ENCODE assay signal across 10 mouse cellular contexts in genomic region chr5:134067924-134068323, GRCm38 (mm10). TPM values are rescaled to one million over a fixed set of nuclear protein-coding genes. Genes with fewer than 3 reads are reported as not detected.
DNase-seq lines count a peak whose midpoint lies in the region; ATAC-seq lines count a peak whose summit lies in the region.
"Had no signal": no experiment of that assay in that cellular context is flagged by ENCODE, and none has a peak within 500 bp of the region (broad histone marks: within the 10 kb centered on the region; RNA-seq: fewer than 3 reads in every experiment).

No protein-coding gene starts in this region.

- H3K27me3 ChIP-seq in hindbrain, embryonic 14.5 days (ENCODE audit: control insufficient read depth, insufficient read depth, low read length), result no peaks in the 10 kb centered on the region
- H3K27me3 ChIP-seq in hindbrain, embryonic 12.5 days, result peaks cover 3% of the 10 kb centered on the region; the same call in 1 of the 2 replicates
- H3K27me3 ChIP-seq in midbrain, embryonic 14.5 days (ENCODE audit: control insufficient read depth, insufficient read depth, low read length), result no peaks in the 10 kb centered on the region; the same call in 1 of the 2 replicates
- H3K27me3 ChIP-seq in midbrain, embryonic 16.5 days (ENCODE audit: control insufficient read depth, insufficient read depth, low read depth, low read length), result 0 out of 2 replicates have a peak, but pooled peaks cover 4% of the 10 kb centered on the region
- no peaks in the 10 kb centered on the region for H3K27me3 ChIP-seq in neural tube, embryonic 15.5 days (replicated peaks)

- no peak overlapping the region for H3K9ac ChIP-seq in hindbrain, embryonic 14.5 days
- no peak overlapping the region for H3K9ac ChIP-seq in hindbrain, embryonic 12.5 days
- no peak overlapping the region for H3K9ac ChIP-seq in midbrain, embryonic 14.5 days (replicated peaks; ENCODE audit: low read length)
- no peak overlapping the region for H3K9ac ChIP-seq in midbrain, embryonic 16.5 days (ENCODE audit: low read depth, low read length)
- H3K9ac ChIP-seq in neural tube, embryonic 15.5 days (replicated peaks), result no peak overlapping the region
- H3K9ac ChIP-seq: limb, embryonic 13.5 days had no signal

- no peak overlapping the region for H3K4me2 ChIP-seq in hindbrain, embryonic 14.5 days (replicated peaks)
- H3K4me2 ChIP-seq in hindbrain, embryonic 12.5 days (replicated peaks), result no peak overlapping the region
- H3K4me2 ChIP-seq in midbrain, embryonic 14.5 days (ENCODE audit: low read length), result no peak overlapping the region
- no peak overlapping the region for H3K4me2 ChIP-seq in midbrain, embryonic 16.5 days (ENCODE audit: low read length)
- H3K4me2 ChIP-seq in neural tube, embryonic 15.5 days, result no peak overlapping the region
- H3K4me2 ChIP-seq: limb, embryonic 13.5 days had no signal

- ATAC-seq in hindbrain, embryonic 14.5 days (ENCODE audit: low FRiP score), result no peak
- ATAC-seq in hindbrain, embryonic 12.5 days (ENCODE audit: low FRiP score), result no peak
- no peak for ATAC-seq in midbrain, embryonic 14.5 days (ENCODE audit: low FRiP score, low TSS enrichment)
- ATAC-seq in midbrain, embryonic 16.5 days, result no peak
- ATAC-seq in neural tube, embryonic 15.5 days (ENCODE audit: low FRiP score), result no peak

- no peak overlapping the region for H3K27ac ChIP-seq in hindbrain, embryonic 14.5 days
- H3K27ac ChIP-seq in hindbrain, embryonic 12.5 days, result no peak overlapping the region
- no peak overlapping the region for H3K27ac ChIP-seq in midbrain, embryonic 14.5 days (replicated peaks; ENCODE audit: low read depth, low read length)
- H3K27ac ChIP-seq in midbrain, embryonic 16.5 days (ENCODE audit: low read length), result no peak overlapping the region
- no peak overlapping the region for H3K27ac ChIP-seq in neural tube, embryonic 15.5 days (replicated peaks)
- H3K27ac ChIP-seq: limb, embryonic 13.5 days had no signal

- WGBS in hindbrain, embryonic 14.5 days, result 29% methylated on average over 1 of the region's 1 CpGs
- 16% methylated on average over 1 of the region's 1 CpGs for WGBS in hindbrain, embryonic 12.5 days
- whole genome bisulfite sequencing in midbrain, embryonic 14.5 days, result 13% methylated on average over 1 of the region's 1 CpGs
- 26% methylated on average over 1 of the region's 1 CpGs for WGBS in midbrain, embryonic 16.5 days
- WGBS in neural tube, embryonic 15.5 days, result 17% methylated on average over 1 of the region's 1 CpGs

- no peaks in the 10 kb centered on the region for H3K4me1 ChIP-seq in hindbrain, embryonic 14.5 days (replicated peaks; ENCODE audit: control insufficient read depth, insufficient read depth, low read length)
- no peaks in the 10 kb centered on the region for H3K4me1 ChIP-seq in hindbrain, embryonic 12.5 days
- no peaks in the 10 kb centered on the region for H3K4me1 ChIP-seq in midbrain, embryonic 14.5 days (ENCODE audit: control insufficient read depth, insufficient read depth, low read length)
- no peaks in the 10 kb centered on the region for H3K4me1 ChIP-seq in midbrain, embryonic 16.5 days (ENCODE audit: control insufficient read depth, insufficient read depth, low read length)
- peaks cover 9% of the 10 kb centered on the region for H3K4me1 ChIP-seq in neural tube, embryonic 15.5 days

- no peak overlapping the region for H3K4me3 ChIP-seq in hindbrain, embryonic 14.5 days (replicated peaks; ENCODE audit: low read length)
- no peak overlapping the region for H3K4me3 ChIP-seq in hindbrain, embryonic 12.5 days
- H3K4me3 ChIP-seq in midbrain, embryonic 14.5 days (replicated peaks; ENCODE audit: low read depth, low read length), result no peak overlapping the region
- H3K4me3 ChIP-seq in midbrain, embryonic 16.5 days (ENCODE audit: low read depth, low read length), result no peak overlapping the region
- no peak overlapping the region for H3K4me3 ChIP-seq in neural tube, embryonic 15.5 days (replicated peaks)
- H3K4me3 ChIP-seq: limb, embryonic 13.5 days had no signal

- H3K36me3 ChIP-seq in hindbrain, embryonic 14.5 days (replicated peaks; ENCODE audit: control insufficient read depth, insufficient read depth), result no peaks in the 10 kb centered on the region
- no peaks in the 10 kb centered on the region for H3K36me3 ChIP-seq in hindbrain, embryonic 12.5 days
- H3K36me3 ChIP-seq in midbrain, embryonic 14.5 days (ENCODE audit: control insufficient read depth, insufficient read depth, low read length), result no peaks in the 10 kb centered on the region
- no peaks in the 10 kb centered on the region for H3K36me3 ChIP-seq in midbrain, embryonic 16.5 days (ENCODE audit: control insufficient read depth, insufficient read depth, low read length)
- no peaks in the 10 kb centered on the region for H3K36me3 ChIP-seq in neural tube, embryonic 15.5 days
- H3K36me3 ChIP-seq: limb, embryonic 13.5 days had no signal

- 0 out of 2 replicates have a peak, but pooled peaks cover 7% of the 10 kb centered on the region for H3K9me3 ChIP-seq in hindbrain, embryonic 14.5 days (ENCODE audit: control insufficient read depth, low read length)
- 0 out of 2 replicates have a peak, but pooled peaks cover 6% of the 10 kb centered on the region for H3K9me3 ChIP-seq in hindbrain, embryonic 12.5 days (replicated peaks)
- no peaks in the 10 kb centered on the region; the same call in 1 of the 2 replicates for H3K9me3 ChIP-seq in midbrain, embryonic 14.5 days (ENCODE audit: control insufficient read depth, low read length)
- no peaks in the 10 kb centered on the region for H3K9me3 ChIP-seq in midbrain, embryonic 16.5 days (replicated peaks; ENCODE audit: control insufficient read depth, low read length, poor library complexity, severe bottlenecking)
- H3K9me3 ChIP-seq in neural tube, embryonic 15.5 days (replicated peaks), result peaks cover 7% of the 10 kb centered on the region; the same call in 1 of the 2 replicates

- peak; percentile 79 for DNase-seq in hindbrain, embryonic 14.5 days (ENCODE audit: low spot score)
- peak; percentile 82 for DNase-seq in midbrain, embryonic 14.5 days
- DNase-seq in adipocyte (ENCODE audit: low spot score), result peak; percentile 63
- peak; percentile 67 for DNase-seq in retina, postnatal 1 day
- DNase-seq in thymus, postnatal 36 days, result no peak
- DNase-seq: kidney, adult 11 months had no signal

RNA-seq across cellular contexts. Expression of gene Castor2, which starts 31.6 kb away (rescaled TPM):
- polyA plus RNA-seq in hindbrain, embryonic 14.5 days (2014; fragmentation: Nextera tagmentation; extraction: Ambion mirVana), result 28.1 and 31.9 TPM in 2 replicates
- 22.4 and 24.1 TPM in 2 replicates for polyA plus RNA-seq in hindbrain, embryonic 12.5 days (2016; fragmentation: Nextera tagmentation; extraction: Ambion mirVana)
- 31.7 and 33.2 TPM in 2 replicates for polyA plus RNA-seq in midbrain, embryonic 14.5 days (2014; fragmentation: Nextera tagmentation; extraction: Ambion mirVana)
- 29.4 and 34.8 TPM in 2 replicates for polyA plus RNA-seq in midbrain, embryonic 16.5 days (2015; fragmentation: Nextera tagmentation; extraction: Ambion mirVana)
- 22.8 TPM in 2 replicates for polyA plus RNA-seq in neural tube, embryonic 15.5 days (2015; fragmentation: Nextera tagmentation; extraction: Ambion mirVana)

Comparison
In these comparisons a context has a peak if more than half of its experiments do, and no peak if none do; other contexts are left out.
1. DNase-seq: peak in hindbrain, embryonic 14.5 days (single experiment), midbrain, embryonic 14.5 days (single experiment), adipocyte (single experiment) and retina, postnatal 1 day (single experiment); none in thymus, postnatal 36 days (0 of 2).